Mouse (Mus musculus): ENCODE data around the gene Lpar5.

DNA sequence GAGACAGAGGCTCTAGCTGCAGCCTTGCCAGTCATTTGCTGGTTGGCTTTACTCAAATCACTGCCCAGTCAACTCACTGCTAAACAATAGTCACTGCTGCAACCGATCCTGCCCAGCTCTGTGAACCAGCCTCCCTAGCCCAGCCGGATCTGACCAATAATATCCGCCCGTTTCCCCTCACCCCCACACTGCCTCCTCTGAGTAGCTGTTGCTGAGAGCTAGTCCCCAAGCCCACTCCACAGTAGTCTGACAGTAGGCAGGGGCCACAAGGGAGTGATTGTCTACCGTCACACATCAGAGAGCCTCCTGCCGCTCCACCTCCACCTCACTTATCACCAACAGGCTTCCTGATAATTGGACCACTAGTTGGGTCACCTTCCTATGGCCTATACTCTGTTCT, 6.2 kb upstream of the Lpar5 start:
- no peak for TF ChIP-seq POLR2A (IDR thresholded peaks at IDR 0.05; ENCODE audit: borderline replicate concordance, low read depth, low read length)
- TF ChIP-seq CTCF (IDR thresholded peaks at IDR 0.05; ENCODE audit: low read depth, low read length): no peak

All from bone marrow macrophage, adult 2 months (primary cell).